Comparison of ENCODE assay signal across 8 mouse cellular contexts in genomic region chr16:20424719-20425650, GRCm38 (mm10). TPM values are rescaled to one million over a fixed set of nuclear protein-coding genes. Genes with fewer than 3 reads are reported as not detected.
A peak's percentile ranks its signal among the peaks of the same experiment; 100 is the strongest.
DNase-seq lines count a peak whose midpoint lies in the region; ATAC-seq and TF ChIP-seq lines count a peak whose summit lies in the region.

No protein-coding gene starts in this region.

- 0 out of 2 replicates have a peak overlapping the region, but pooled peaks have one; percentile 86 for H3K27ac ChIP-seq in forebrain, embryonic 12.5 days
- H3K27ac ChIP-seq in hindbrain, embryonic 16.5 days (ENCODE audit: low read depth, low read length) = peak overlapping the region; percentile 91; the same call in 1 of the 2 replicates
- H3K27ac ChIP-seq in liver, postnatal 0 days (ENCODE audit: low read depth) = peak overlapping the region; percentile 58
- H3K27ac ChIP-seq in neural tube, embryonic 15.5 days (replicated peaks) = peak overlapping the region; percentile 94

- peaks cover 14% of the 10 kb centered on the region for H3K4me1 ChIP-seq in forebrain, embryonic 12.5 days
- peaks cover 16% of the 10 kb centered on the region for H3K4me1 ChIP-seq in hindbrain, embryonic 16.5 days (ENCODE audit: control insufficient read depth, insufficient read depth, low read depth, low read length)
- peaks cover 13% of the 10 kb centered on the region for H3K4me1 ChIP-seq in liver, postnatal 0 days (ENCODE audit: insufficient read depth)
- peaks cover 23% of the 10 kb centered on the region for H3K4me1 ChIP-seq in neural tube, embryonic 15.5 days

- no peak for TF ChIP-seq CTCF in liver, postnatal 0 days (IDR thresholded peaks at IDR 0.05; ENCODE audit: low read depth)

- peaks cover 15% of the 10 kb centered on the region for H3K36me3 ChIP-seq in forebrain, embryonic 12.5 days (replicated peaks)
- H3K36me3 ChIP-seq in hindbrain, embryonic 16.5 days (ENCODE audit: control insufficient read depth, insufficient read depth, low read length) = peaks cover 9% of the 10 kb centered on the region
- H3K36me3 ChIP-seq in liver, postnatal 0 days (replicated peaks; ENCODE audit: insufficient read depth, low read length) = no peaks in the 10 kb centered on the region; the same call in 1 of the 2 replicates
- H3K36me3 ChIP-seq in neural tube, embryonic 15.5 days = peaks cover 18% of the 10 kb centered on the region

- 56% methylated on average over 10 of the region's 10 CpGs for WGBS in forebrain, embryonic 12.5 days
- 54% methylated on average over 10 of the region's 10 CpGs for WGBS in hindbrain, embryonic 16.5 days
- 28% methylated on average over 10 of the region's 10 CpGs for WGBS in liver, postnatal 0 days (ENCODE audit: insufficient replicate concordance)
- WGBS in neural tube, embryonic 15.5 days = 53% methylated on average over 10 of the region's 10 CpGs

- peak overlapping the region; percentile 75 for H3K4me3 ChIP-seq in forebrain, embryonic 12.5 days (replicated peaks)
- H3K4me3 ChIP-seq in hindbrain, embryonic 16.5 days (ENCODE audit: low read length) = peak overlapping the region; percentile 89
- peak overlapping the region; percentile 69 for H3K4me3 ChIP-seq in liver, postnatal 0 days (ENCODE audit: low read depth, low read length)
- H3K4me3 ChIP-seq in neural tube, embryonic 15.5 days (replicated peaks) = peak overlapping the region; percentile 87

- H3K9me3 ChIP-seq in forebrain, embryonic 12.5 days = no peaks in the 10 kb centered on the region
- no peaks in the 10 kb centered on the region for H3K9me3 ChIP-seq in hindbrain, embryonic 16.5 days (ENCODE audit: control insufficient read depth, low read length)
- H3K9me3 ChIP-seq in liver, postnatal 0 days (ENCODE audit: low read length) = no peaks in the 10 kb centered on the region
- H3K9me3 ChIP-seq in neural tube, embryonic 15.5 days (replicated peaks) = no peaks in the 10 kb centered on the region

- H3K4me2 ChIP-seq in forebrain, embryonic 12.5 days = peak overlapping the region; percentile 71
- H3K4me2 ChIP-seq in hindbrain, embryonic 16.5 days (ENCODE audit: low read length) = peak overlapping the region; percentile 92
- peak overlapping the region; percentile 93 for H3K4me2 ChIP-seq in liver, postnatal 0 days (ENCODE audit: low read depth, low read length)
- H3K4me2 ChIP-seq in neural tube, embryonic 15.5 days = peak overlapping the region; percentile 72

- ATAC-seq in forebrain, embryonic 12.5 days (ENCODE audit: low FRiP score) = no peak
- ATAC-seq in hindbrain, embryonic 16.5 days = peak; percentile 2; the same call in 1 of the 2 replicates
- ATAC-seq in liver, postnatal 0 days = no peak
- peak; percentile 1; the same call in 1 of the 2 replicates for ATAC-seq in neural tube, embryonic 15.5 days (ENCODE audit: low FRiP score)

- peak overlapping the region; percentile 84 for H3K9ac ChIP-seq in forebrain, embryonic 12.5 days
- H3K9ac ChIP-seq in hindbrain, embryonic 16.5 days (ENCODE audit: low read depth, low read length) = peak overlapping the region; percentile 87
- H3K9ac ChIP-seq in liver, postnatal 0 days (replicated peaks) = peak overlapping the region; percentile 75
- H3K9ac ChIP-seq in neural tube, embryonic 15.5 days (replicated peaks) = peak overlapping the region; percentile 87

- TF ChIP-seq EP300 in liver, postnatal 0 days (IDR thresholded peaks at IDR 0.05; ENCODE audit: low read depth) = no peak

- no peaks in the 10 kb centered on the region for H3K27me3 ChIP-seq in forebrain, embryonic 12.5 days
- H3K27me3 ChIP-seq in hindbrain, embryonic 16.5 days (replicated peaks; ENCODE audit: control insufficient read depth, insufficient read depth, low read length) = no peaks in the 10 kb centered on the region
- no peaks in the 10 kb centered on the region for H3K27me3 ChIP-seq in liver, postnatal 0 days (ENCODE audit: insufficient read depth, low read length)
- no peaks in the 10 kb centered on the region for H3K27me3 ChIP-seq in neural tube, embryonic 15.5 days (replicated peaks)

- peak; percentile 28 to 37 for DNase-seq in spleen, postnatal 10 days (ENCODE audit: low spot score in 2 of 2)
- no peak for DNase-seq in spleen, adult 12 weeks (ENCODE audit: low spot score)
- DNase-seq in liver, postnatal 0 days = peak; percentile 37
- no peak for DNase-seq in ovary, postnatal 36 days (ENCODE audit: low spot score)
- DNase-seq in Muller cell, postnatal 12 days (ENCODE audit: inconsistent ontology term) = no peak

RNA-seq across cellular contexts. Expression of gene Abcc5, which starts 1.2 kb away (rescaled TPM):
- 102 and 120 TPM in 2 replicates for polyA plus RNA-seq in forebrain, embryonic 12.5 days (2016; fragmentation: Nextera tagmentation; extraction: Ambion mirVana)
- 123 and 150 TPM in 2 replicates for polyA plus RNA-seq in hindbrain, embryonic 16.5 days (2015; fragmentation: Nextera tagmentation; extraction: Ambion mirVana)
- polyA plus RNA-seq in liver, postnatal 0 days (2015; fragmentation: Nextera tagmentation; extraction: Ambion mirVana) = 9.0 and 9.5 TPM in 2 replicates
- 120 and 142 TPM in 2 replicates for polyA plus RNA-seq in neural tube, embryonic 15.5 days (2015; fragmentation: Nextera tagmentation; extraction: Ambion mirVana)

Comparison
In these comparisons a context has a peak if more than half of its experiments do, and no peak if none do; other contexts are left out.
1. DNase-seq: peak in spleen, postnatal 10 days (2 of 2) and liver, postnatal 0 days (single experiment); none in spleen, adult 12 weeks (single experiment), ovary, postnatal 36 days (single experiment) and Muller cell, postnatal 12 days (single experiment).
2. ATAC-seq: peak in hindbrain, embryonic 16.5 days (single experiment) and neural tube, embryonic 15.5 days (single experiment); none in forebrain, embryonic 12.5 days (single experiment) and liver, postnatal 0 days (single experiment).
3. Peak in every context shown above with its lines, with median percentiles within 50 percentile points of each other: H3K27ac ChIP-seq, H3K4me2 ChIP-seq, H3K4me3 ChIP-seq and H3K9ac ChIP-seq.